Mouse (Mus musculus) naive thymus-derived CD4-positive, alpha-beta T cell, adult 2 months (primary cell): ENCODE measurements around the gene Ank2.
"Not testable (repeated sequence)": the region's sequence is repeated elsewhere in the genome, so short reads cannot be mapped to it uniquely, and the experiment has no call there.

Experiments
- DNase-seq: peaks from one replicate; pipeline ENCODE4 v3.0.0-alpha.2; 2011; ENCODE audit warnings: low read depth

The Ank2 gene

DNA sequence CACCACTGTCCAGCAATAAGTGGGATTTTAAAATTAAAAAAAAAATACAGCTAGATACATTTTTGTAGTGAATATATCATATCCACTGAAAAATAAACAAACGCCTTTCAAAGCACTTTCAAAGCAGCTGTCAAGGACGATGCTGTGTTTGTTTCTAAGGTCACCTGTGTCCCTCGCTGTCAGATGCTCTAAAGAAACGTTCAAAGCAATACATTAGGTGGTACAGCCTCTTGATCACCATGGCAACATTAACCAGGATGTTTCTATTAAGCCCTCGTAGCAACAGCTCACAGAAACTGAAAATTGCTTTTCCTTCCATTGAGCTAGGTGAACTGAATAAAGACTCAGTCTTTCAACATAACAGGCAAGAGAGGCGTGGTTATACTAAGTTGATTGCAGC lies 17.5 kb downstream of the Ank2 start:
- DNase-seq, result no peak

DNA sequence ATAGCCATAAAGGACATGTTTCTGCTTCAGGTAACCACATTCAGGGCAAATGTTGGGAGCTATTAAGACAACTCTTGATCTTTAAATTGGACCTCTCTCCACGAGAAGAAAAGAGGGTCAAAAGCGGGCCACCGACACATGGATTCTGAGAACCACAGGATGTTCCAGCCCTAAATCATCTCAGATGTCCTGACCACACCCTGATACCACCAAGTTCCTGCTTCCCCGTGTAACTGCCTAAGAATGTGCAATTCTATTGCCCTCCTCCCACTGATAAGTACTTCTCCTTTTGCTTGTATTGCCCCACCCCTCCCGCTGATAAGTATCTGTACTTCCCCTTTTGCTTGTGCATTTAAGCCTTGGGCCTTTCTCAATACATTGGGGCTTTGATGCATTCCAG lies 18.8 kb downstream of the Ank2 start:
- not testable (repeated sequence) for DNase-seq

DNA sequence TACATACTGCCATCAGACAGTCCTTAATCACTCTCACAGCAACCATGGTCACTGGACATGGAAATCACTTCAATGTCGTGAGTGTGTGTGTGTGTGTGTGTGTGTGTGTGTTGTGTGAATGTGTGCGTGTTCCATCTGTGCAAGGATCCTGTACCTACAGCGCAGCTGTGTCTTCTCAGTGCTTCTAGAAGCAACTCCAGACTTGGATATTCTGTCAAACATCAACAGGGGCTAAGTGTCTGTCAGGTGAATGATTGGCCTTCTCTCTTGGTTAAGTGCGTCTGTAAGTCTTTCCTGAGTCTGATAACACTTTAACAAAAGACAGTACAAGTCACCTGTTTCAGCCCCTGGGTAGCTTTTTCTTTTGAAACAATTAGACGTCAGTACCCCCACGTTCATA lies 25.0 kb downstream of the Ank2 start:
- no peak for DNase-seq

DNA sequence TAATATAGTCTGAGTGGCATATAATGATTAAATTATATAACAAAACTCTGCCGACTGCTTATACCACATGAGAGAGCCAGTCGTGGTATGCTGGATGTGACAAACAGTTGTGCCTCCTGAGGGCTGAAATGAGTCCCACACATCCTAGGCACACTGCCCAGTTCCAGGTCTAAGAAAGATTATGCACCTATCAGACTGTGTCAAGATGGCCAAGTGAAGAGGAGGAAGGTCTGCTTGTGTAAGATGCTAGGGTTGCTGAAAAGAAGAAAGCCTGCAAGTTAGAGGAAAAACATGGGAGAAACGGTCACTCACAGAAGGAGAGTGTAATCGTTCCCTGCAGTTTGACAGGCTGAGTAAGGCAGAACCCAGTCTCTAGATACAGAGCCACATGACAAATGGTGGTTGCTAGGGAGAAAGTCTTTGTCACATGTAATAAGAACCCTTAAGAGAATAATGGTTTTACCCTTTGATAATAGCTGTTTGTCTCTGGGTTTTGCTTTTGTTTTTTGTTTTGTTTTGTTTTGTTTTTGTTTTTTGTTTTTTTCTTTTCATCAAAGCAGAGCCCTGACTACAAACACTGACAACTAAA lies 29.9 kb downstream of the Ank2 start:
- DNase-seq, result no peak

DNA sequence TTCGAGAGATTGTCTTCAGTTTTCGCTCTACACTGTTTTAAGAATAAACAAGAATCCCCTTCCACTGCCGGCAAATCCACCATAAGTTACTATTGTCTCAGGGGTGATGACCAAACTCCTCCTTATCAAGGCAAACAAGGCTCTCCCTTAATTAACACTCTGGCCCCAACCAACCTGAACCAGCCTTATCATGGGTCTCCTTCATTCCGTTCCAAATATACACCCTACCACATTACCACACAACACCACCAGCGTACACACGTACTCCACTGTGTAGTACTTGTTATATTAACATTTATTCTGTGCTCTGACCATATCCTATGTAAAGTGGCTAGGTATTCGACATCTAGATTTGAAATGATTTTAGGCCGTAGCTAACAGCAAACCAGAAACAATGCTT lies 30.6 kb downstream of the Ank2 start:
- no peak for DNase-seq

DNA sequence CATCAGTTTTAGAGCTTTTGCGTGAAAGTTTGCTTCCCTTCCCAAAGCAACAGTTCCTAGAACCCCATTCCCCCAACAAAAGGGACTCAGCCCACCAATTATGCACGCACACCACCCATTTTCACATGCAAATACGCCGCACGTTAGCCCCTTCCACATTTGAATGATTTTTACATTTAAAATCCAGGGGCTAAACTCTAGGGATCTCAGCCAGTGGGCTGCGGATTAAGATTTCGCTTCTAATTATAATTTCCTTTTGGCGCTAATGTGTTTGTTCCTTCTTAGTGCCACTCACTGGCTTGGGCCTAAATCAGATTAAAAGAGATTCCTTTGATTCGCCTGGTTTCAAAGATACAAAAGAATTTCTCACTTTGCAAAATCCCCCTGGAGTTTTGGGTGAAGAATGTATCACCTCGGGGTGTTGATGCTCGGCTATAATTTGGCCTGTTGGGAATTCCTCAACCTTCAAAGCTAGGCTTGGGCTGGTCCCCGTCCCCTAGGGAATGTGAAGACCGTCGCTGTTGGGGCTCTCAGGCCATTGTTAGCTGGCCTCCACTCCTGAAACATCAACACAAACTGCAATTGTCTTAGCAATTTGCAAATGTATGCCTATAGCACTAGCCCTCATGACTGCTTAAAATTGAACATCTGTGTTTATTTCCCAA lies 35.2 kb downstream of the Ank2 start:
- no peak for DNase-seq

DNA sequence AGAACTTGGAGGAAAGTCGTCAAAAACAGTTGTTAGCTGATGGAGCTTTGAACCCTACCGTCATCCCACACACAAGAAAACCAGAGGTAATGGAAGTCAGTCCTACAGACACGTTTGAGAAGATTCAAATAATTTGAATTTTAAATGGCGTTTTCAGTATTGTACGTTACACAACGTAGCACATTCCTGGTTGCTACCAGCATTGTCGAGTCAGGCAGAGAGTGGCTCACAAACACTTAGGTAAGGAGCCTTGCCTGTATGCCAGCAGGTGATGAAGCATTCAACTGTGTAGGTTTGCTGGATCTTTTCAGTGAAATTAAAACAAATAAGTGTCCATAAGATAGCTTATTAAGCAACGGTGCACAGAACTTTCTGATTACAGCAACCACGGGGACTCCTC lies 36.0 kb downstream of the Ank2 start:
- DNase-seq, result no peak

DNA sequence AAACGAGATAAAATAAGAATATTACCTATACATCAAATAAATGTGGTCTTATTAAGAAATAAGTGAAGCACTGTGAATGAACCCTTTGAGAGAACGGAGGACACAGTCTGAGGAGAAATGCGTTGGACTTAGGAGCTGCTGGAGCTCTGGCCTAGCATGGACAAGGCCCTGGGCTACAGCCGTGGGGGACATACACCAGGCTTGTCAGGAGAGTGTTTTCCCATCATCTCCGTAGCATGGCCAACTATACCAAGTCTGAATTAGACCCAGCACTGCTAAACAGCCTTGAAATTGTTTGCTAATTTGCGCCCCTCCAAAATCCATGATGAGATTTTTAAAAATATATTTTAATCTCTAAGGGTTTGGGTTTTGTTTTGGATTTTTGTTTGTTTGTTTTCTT lies 36.7 kb downstream of the Ank2 start:
- DNase-seq, result no peak

DNA sequence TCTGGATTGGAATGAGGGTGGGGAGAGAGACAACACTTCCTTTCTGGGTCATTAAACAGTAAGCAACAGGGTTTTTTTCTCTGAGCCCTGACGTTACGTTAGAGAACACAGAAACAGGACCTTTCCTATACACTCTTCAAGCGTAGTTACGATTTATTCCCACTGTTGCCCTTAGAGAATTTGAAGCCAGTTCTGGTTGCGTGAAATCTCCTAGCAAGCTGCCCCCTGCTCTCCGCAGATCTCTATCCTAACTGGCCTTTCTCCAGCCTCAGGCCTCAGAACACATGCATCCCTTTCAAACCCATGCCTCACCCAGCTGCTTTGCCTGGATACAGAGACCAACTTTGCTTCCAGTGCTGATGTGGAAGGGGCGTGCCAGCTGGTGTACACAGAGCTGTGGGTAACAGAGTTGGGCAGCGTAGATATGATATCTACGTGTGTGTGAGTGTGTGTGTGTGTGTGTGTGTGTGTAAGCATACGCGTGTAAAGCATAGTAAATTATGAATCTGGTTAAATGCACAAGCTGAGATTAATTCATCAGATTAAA lies 38.2 kb downstream of the Ank2 start:
- no peak for DNase-seq

DNA sequence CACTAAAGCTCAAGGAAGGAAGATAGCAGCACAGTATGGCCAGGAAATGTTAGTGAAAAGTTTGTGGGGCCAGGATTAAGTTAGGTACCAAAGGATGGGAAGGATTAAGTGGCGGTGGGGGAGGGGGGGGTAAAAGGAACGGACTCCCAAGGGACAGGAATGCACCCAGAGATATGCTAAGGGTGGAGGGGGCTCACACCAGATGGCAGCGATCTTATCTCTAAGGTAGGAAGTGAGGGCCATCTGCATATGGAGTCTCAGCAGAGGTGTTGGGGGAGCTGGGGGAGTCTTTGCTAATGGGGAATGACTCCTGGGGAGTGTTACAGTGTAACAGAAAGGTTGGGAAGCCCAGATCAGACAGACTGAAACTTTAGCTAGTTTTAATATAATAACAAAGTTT lies 39.3 kb downstream of the Ank2 start:
- DNase-seq, result no peak

DNA sequence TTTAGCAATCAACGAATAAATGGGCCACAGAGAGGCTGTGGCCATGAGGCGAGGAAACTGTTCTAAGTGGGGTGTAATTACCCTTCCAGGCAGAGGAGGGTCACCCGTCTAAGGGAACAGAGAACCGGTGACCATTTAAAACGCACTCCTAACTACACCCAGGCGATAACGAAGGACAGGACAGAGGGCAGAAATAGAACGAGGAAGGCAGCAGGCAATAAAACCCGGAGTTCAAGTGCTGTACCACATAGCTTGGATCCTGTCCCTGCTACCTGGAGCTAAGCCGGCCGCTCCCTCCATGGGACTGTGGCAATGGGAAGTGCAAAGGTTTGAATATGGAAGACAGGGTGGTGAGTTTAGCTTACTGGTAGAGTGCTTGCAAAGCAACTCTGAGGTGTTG lies 40.2 kb downstream of the Ank2 start:
- no peak for DNase-seq

DNA sequence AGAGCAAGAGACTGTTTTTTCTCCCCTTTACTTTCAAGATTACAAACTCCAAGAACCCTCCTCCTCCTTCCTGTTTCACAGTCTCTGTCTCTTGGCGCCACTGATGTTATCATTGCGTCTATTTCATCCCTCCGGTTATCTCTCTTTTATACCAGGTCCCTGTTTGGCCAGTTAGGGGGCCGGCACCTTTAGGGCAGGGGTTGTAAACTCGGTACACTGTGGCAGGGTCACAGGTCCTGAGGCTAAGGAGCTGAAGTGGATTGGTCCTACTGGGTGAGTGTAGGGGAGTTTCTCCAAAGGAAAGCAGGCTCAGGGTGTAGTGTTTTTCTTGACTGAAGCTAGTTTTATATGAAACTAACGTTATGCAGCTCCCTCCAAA lies 40.7 kb downstream of the Ank2 start:
- DNase-seq, result no peak

DNA sequence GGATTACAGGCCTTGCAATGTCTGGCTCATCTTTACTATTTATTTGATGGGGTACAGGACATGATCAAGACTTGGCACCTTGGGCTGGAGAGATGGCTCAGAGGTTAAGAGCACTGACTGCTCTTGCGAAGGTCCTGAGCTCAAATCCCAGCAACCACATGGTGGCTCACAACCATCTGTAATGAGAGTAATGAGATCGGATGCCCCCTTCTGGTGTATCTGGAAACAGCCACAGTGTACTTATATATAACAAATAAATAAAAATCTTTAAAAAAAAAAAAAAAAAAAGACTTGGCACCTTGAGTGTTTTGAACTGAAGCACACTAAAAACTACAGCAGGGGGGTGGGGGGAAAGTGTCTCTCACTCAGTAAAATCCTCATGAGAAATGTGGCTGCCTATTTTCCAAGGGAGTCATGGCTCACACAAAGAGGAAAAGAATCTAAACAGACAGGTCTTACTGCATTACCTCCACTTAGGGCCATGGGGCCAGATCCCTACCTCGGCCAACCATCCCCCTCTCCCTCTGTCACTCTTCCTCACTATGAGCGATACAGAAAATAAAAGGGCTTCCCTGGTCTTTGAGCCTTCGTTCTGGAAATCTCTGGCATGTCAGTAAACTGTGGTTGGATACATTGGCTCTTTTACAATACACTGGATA lies 41.3 kb downstream of the Ank2 start:
- no peak for DNase-seq

DNA sequence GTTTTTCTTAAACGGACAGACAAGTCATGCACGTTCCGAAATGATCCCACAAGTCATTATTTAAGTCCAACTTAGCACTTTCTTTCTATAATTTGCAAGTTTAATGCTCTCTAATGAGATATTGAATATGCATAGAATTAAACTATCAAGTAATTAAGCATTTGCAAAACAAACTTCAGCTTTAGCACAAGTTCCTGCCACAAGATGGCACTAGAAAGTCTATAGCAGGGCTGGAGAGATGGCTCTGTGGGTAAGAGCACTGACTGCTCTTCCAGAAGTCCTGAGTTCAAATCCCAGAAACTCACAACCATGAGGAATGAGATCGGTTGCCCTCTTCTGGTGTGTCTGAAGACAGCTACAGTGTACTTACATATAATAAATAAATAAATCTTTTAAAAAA lies 45.4 kb downstream of the Ank2 start:
- no peak for DNase-seq

DNA sequence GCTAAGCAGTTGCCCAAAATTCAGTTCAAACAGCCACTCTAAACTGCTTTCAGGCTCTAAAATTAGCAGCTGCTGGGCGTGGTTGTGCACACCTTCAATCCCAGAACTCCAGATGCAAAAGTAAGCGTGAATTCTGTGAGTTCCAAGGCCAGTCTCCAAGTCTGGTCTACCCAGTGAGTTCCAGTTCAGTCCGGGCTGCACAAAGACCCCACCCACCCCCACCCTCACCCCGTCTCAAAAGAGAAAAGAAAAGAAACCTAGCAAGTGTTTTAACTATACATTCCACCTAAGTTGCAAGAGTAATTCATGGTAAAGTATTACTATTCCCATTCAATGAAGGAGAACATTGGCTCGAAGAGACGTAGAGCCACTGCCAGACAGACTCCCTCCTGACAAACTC lies 45.9 kb downstream of the Ank2 start:
- DNase-seq, result no peak

DNA sequence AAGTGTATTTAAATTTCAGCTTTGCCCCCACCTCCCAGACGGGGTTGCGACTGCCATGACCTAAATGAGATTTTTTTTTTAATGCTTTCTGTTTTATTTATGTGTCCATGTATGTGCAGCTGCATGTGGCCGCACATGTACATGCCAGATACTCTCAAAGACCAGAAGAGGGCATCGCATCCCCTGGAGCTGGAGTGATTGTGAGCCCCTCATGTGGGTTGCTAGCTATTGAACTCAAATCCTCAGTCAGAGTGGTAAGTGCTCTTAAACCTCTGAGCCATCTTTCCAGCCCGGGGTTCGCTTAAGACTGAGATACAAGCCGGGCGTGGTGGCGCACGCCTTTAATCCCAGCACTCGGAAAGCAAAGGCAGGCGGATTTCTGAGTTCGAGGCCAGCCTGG lies 46.9 kb downstream of the Ank2 start:
- no peak for DNase-seq

DNA sequence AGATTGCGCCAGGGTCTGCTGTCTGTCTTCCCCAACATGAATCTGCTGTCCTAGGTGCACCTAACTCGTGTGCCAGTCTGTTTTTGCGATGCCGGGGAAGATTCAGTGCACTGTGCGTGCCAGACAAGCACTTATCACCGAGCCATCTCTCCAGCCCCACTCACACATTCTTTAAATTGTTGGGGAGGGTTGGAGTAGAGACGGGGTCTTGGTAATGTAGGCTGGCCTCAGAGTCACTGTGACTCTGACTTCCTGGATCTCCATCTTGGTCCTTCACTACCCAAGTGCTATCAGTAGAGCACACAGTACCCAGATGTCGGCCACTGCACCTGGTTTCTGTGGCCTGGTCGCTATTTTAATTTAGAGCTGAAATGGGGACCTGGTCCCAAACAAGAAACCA lies 47.4 kb downstream of the Ank2 start:
- no peak for DNase-seq

DNA sequence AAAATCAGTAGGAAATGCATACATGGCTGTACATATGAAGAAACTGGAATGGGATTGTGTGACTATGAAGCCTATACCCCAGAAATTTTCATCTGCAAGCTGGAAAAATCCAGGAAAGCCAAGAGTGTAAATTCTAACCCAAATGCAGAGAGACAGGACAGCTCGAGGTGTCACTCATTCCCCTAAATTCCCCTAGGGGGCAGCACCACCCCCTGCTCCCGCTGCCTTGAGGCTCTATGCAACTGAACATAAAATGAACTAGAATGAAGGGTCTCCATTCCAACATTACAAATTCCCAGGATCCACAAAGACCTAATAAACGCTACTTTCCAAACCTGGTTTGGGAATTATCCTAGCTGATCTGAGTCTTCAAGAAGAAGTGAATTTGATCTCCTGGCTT lies 48.1 kb downstream of the Ank2 start:
- DNase-seq, result peak; percentile 9

DNA sequence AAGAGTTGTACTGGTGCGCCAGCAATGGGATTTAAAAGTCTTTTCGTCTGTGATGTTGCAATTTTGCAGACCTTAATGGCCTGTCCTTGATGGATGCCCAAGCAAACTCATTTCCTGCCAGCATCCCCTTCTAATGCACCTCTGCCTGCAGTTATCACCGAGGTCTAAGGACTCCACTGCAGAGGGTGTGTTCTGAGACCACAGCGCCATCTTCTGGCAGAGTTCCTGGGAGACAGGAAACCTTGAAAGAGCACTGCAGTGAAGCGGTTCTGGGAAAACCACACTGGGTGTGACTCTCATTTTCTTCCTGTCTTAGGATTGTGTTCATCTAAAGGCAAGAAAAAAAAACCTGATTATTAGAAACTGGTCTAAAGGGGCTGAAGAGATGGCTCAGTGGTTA lies 53.0 kb downstream of the Ank2 start:
- DNase-seq, result peak; percentile 5

DNA sequence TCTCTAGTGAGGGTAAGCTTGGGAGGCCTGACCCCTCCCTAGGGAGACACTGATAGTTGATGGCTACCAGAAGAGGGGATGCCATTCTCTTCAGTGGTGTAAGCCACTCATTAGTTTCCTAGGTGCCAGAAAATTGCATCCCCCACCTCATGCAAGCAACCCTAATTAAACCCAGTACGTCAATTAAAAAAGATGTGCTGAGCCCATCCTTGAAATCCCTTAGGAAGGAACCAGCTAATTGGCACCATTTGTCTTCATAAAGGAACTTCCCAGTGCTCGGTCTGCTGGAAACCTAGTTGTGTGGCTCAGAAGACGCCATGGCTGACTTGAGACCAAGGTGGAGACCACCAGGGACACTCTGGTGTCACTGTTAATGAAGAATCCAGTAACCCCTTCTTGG lies 65.9 kb downstream of the Ank2 start:
- DNase-seq, result no peak

DNA sequence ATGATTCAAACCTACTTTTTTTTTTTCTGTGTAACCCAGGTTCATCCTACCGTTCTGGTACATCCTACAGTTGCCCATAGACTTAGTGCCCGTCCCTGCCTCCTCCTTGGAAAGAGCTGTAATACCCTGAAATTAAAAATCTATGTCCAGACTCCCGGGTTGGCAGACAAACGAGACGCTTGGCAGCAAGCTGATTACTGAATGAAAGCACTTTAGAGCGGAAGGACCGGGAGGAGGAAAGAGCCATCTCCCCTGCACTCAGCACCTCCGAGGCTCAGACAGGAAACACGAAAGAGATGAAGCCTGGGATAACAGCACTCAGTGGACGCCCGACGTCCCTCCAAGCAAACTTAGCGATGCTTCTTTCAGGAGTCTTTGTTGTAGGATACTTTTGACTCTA lies 69.3 kb downstream of the Ank2 start:
- no peak for DNase-seq

DNA sequence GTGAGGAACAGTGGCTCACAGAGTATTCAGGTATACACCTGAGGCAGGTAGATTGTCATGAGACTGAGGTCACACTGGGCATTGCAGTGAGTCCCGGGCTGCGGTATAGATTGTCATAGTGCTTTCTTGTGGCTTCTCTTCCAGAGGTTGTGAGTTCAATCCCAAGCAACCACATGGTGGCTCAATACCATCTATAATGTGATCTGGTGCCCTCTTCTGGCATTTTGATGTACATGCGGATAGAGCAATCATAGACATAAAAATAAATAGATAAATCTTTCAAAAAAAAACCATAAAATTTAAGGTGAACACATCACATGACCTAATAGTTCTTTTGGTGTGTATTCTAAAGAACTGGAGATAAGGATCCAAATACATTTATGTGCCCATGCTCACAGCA lies 70.6 kb downstream of the Ank2 start:
- DNase-seq, result no peak

DNA sequence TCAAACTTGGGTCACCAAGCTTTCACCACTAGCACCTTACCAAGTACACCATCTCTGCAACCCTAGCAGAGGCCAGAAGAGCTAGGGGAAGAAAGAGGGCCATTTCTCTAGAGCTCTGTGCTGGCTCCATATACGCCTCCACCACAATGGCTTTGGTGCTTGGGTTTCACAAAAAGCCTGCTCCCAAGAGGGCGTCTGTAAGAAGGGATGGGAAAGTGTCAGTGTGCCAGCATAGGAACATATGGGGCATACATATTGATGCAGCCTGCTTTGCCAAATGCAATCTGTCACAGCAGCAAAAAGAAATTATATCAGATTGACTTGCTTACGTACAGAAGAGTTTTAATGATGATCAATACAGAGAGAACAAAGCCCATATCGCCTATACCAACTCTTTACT lies 82.2 kb downstream of the Ank2 start:
- DNase-seq, result no peak

DNA sequence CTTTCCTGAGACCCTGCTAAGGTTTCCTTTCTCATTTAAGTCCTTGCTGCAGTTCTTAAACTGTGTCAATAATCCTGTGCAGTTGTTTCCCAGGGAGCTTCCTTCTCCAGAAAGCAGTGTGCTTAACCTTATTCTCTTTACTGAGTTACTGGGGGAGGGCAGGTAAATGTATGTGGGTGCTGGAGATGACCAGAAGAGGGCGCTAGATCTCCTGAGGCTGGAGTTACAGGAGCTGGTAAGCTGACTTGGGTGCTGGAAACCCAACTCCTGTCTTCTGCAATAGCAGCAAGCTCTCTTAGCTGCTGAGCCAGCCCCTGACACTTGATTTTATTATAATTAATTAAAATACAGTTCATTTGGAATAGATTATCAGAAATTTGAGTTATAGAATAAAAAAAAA lies 84.7 kb downstream of the Ank2 start:
- no peak for DNase-seq
